In genomic region chr19:4279487-4279886, GRCm38 (mm10) we compare ENCODE assay signal across 16 mouse cellular contexts. TPM values are rescaled to one million over a fixed set of nuclear protein-coding genes. Genes with fewer than 3 reads are reported as not detected.
A peak's percentile ranks its signal among the peaks of the same experiment; 100 is the strongest.
DNase-seq lines count a peak whose midpoint lies in the region; ATAC-seq and TF ChIP-seq lines count a peak whose summit lies in the region.
"Had no signal": no experiment of that assay in that cellular context is flagged by ENCODE, and none has a peak within 500 bp of the region (broad histone marks: within the 10 kb centered on the region; RNA-seq: fewer than 3 reads in every experiment).

No protein-coding gene starts in this region.

- peak; percentile 27; the same call in 1 of the 2 replicates for TF ChIP-seq CTCF in kidney, adult 2 months (conservative IDR thresholded peaks at IDR 0.05; ENCODE audit: insufficient read depth, insufficient read length, low read depth, low read length)
- TF ChIP-seq CTCF in testis, adult 2 months (IDR thresholded peaks at IDR 0.05; ENCODE audit: control insufficient read depth, insufficient read depth, insufficient replicate concordance, low read depth, low read length): peak; percentile 26; the same call in 1 of the 2 replicates
- peak; percentile 58 for TF ChIP-seq CTCF in stomach, postnatal 0 days (IDR thresholded peaks at IDR 0.05; ENCODE audit: low read depth)

- DNase-seq in kidney, adult 2 months: no peak
- no peak for DNase-seq in kidney, adult 11 months
- DNase-seq in testis, postnatal 14 days (ENCODE audit: low spot score): no peak
- peak; percentile 59 for DNase-seq in NIH3T3 (ENCODE audit: low read depth)
- peak; percentile 50 for DNase-seq in stomach, postnatal 0 days (ENCODE audit: low spot score)
- DNase-seq in left cerebral cortex, adult 11 months (ENCODE audit: low spot score): no peak
- DNase-seq in hindbrain, embryonic 11.5 days (ENCODE audit: low spot score): no peak
- DNase-seq: cerebellum, postnatal 25 days; heart, adult 11 months; heart, postnatal 14 days; layer of hippocampus, adult 9-11 months had no signal

- no peaks in the 10 kb centered on the region for H3K27me3 ChIP-seq in kidney, adult 2 months (replicated peaks; ENCODE audit: control insufficient read depth, insufficient read depth, low read length)
- H3K27me3 ChIP-seq in testis, adult 2 months (ENCODE audit: control insufficient read depth, insufficient read depth, low read length): no peaks in the 10 kb centered on the region
- H3K27me3 ChIP-seq in stomach, postnatal 0 days (ENCODE audit: control insufficient read depth, insufficient read depth, low read length): no peaks in the 10 kb centered on the region
- no peaks in the 10 kb centered on the region for H3K27me3 ChIP-seq in hindbrain, embryonic 11.5 days (ENCODE audit: control insufficient read depth, insufficient read depth, low read length)
- H3K27me3 ChIP-seq: embryonic facial prominence, embryonic 15.5 days; limb, embryonic 15.5 days had no signal

- WGBS in kidney, adult 2 months: 100% methylated on average over 1 of the region's 1 CpGs
- 95% methylated on average over 1 of the region's 1 CpGs for WGBS in stomach, postnatal 0 days
- 95% methylated on average over 1 of the region's 1 CpGs for WGBS in hindbrain, embryonic 11.5 days

- no peaks in the 10 kb centered on the region for H3K36me3 ChIP-seq in kidney, adult 2 months (ENCODE audit: control insufficient read depth, insufficient read depth, low read length)
- no peaks in the 10 kb centered on the region for H3K36me3 ChIP-seq in testis, adult 2 months (ENCODE audit: control insufficient read depth, insufficient read depth, low read length)
- no peaks in the 10 kb centered on the region for H3K36me3 ChIP-seq in stomach, postnatal 0 days (ENCODE audit: control insufficient read depth, insufficient read depth, low read length)
- H3K36me3 ChIP-seq in hindbrain, embryonic 11.5 days (ENCODE audit: control insufficient read depth, insufficient read depth, low read length): no peaks in the 10 kb centered on the region

- H3K4me2 ChIP-seq in stomach, postnatal 0 days (replicated peaks; ENCODE audit: low read depth): no peak overlapping the region
- H3K4me2 ChIP-seq in hindbrain, embryonic 11.5 days (replicated peaks; ENCODE audit: low read depth, low read length): no peak overlapping the region
- H3K4me2 ChIP-seq: embryonic facial prominence, embryonic 15.5 days; limb, embryonic 15.5 days had no signal

- ATAC-seq in stomach, postnatal 0 days (ENCODE audit: low FRiP score, low TSS enrichment): no peak
- ATAC-seq in hindbrain, embryonic 11.5 days (ENCODE audit: low FRiP score): no peak
- ATAC-seq: forebrain, embryonic 16.5 days had no signal

- H3K4me3 ChIP-seq in kidney, adult 2 months (ENCODE audit: insufficient read depth, low read depth, low read length): no peak overlapping the region
- H3K4me3 ChIP-seq in testis, adult 2 months (ENCODE audit: control insufficient read depth, low read depth, low read length): no peak overlapping the region
- H3K4me3 ChIP-seq in stomach, postnatal 0 days (ENCODE audit: low read depth, low read length): no peak overlapping the region
- H3K4me3 ChIP-seq in hindbrain, embryonic 11.5 days (ENCODE audit: low read depth, low read length): no peak overlapping the region
- H3K4me3 ChIP-seq: embryonic facial prominence, embryonic 15.5 days; limb, embryonic 15.5 days; myocyte had no signal

- no peak overlapping the region for H3K27ac ChIP-seq in kidney, adult 2 months (ENCODE audit: insufficient read depth, low read depth, low read length)
- H3K27ac ChIP-seq in testis, adult 2 months (ENCODE audit: control insufficient read depth, insufficient read depth, low read depth, low read length): no peak overlapping the region
- no peak overlapping the region for H3K27ac ChIP-seq in stomach, postnatal 0 days (replicated peaks)
- no peak overlapping the region for H3K27ac ChIP-seq in hindbrain, embryonic 11.5 days (ENCODE audit: low read depth, low read length)
- H3K27ac ChIP-seq: embryonic facial prominence, embryonic 15.5 days; limb, embryonic 15.5 days had no signal

- H3K9ac ChIP-seq in stomach, postnatal 0 days (ENCODE audit: low read length): no peak overlapping the region
- no peak overlapping the region for H3K9ac ChIP-seq in hindbrain, embryonic 11.5 days (ENCODE audit: low read depth, low read length)
- H3K9ac ChIP-seq: embryonic facial prominence, embryonic 15.5 days; limb, embryonic 15.5 days had no signal

- no peaks in the 10 kb centered on the region for H3K9me3 ChIP-seq in stomach, postnatal 0 days (ENCODE audit: control insufficient read depth, low read length)
- H3K9me3 ChIP-seq in hindbrain, embryonic 11.5 days (ENCODE audit: control insufficient read depth, low read length): no peaks in the 10 kb centered on the region
- H3K9me3 ChIP-seq: embryonic facial prominence, embryonic 15.5 days; limb, embryonic 15.5 days had no signal

- TF ChIP-seq EP300 in stomach, postnatal 0 days (optimal IDR thresholded peaks at IDR 0.05): no peak

- no peak for TF ChIP-seq POLR2A in kidney, adult 2 months (IDR thresholded peaks at IDR 0.05; ENCODE audit: low read depth, low read length)
- no peak for TF ChIP-seq POLR2A in testis, adult 2 months (IDR thresholded peaks at IDR 0.05; ENCODE audit: control insufficient read depth, low read depth, low read length)

- H3K4me1 ChIP-seq in kidney, adult 2 months (ENCODE audit: control insufficient read depth, insufficient read depth, low read length): no peaks in the 10 kb centered on the region
- peaks cover 13% of the 10 kb centered on the region for H3K4me1 ChIP-seq in testis, adult 2 months (ENCODE audit: control insufficient read depth, insufficient read depth, low read length)
- no peaks in the 10 kb centered on the region for H3K4me1 ChIP-seq in stomach, postnatal 0 days (replicated peaks; ENCODE audit: control insufficient read depth, insufficient read depth)
- 0 out of 2 replicates have a peak, but pooled peaks cover 3% of the 10 kb centered on the region for H3K4me1 ChIP-seq in hindbrain, embryonic 11.5 days (replicated peaks; ENCODE audit: control insufficient read depth, insufficient read depth, low read length)

RNA-seq across cellular contexts. Expression of gene Ankrd13d, which starts 3.5 kb away (rescaled TPM):
- 4.2 and 5.1 TPM in 2 replicates for polyA plus RNA-seq in kidney, adult 2 months (2012; rRNA removed)
- polyA plus RNA-seq in testis, adult 2 months (2012; rRNA removed): 4.3 and 6.1 TPM in 2 replicates
- polyA plus RNA-seq in stomach, postnatal 0 days (2015; fragmentation: Nextera tagmentation; extraction: Ambion mirVana): 5.0 and 5.2 TPM in 2 replicates
- polyA plus RNA-seq in hindbrain, embryonic 11.5 days (2014; fragmentation: Nextera tagmentation; extraction: Ambion mirVana): 8.6 and 11.0 TPM in 2 replicates

RNA-seq across cellular contexts. Expression of gene Ssh3, which starts 10.5 kb away (rescaled TPM):
- 39.0 and 61.4 TPM in 2 replicates for polyA plus RNA-seq in kidney, adult 2 months (2012; rRNA removed)
- 6.3 and 7.1 TPM in 2 replicates for polyA plus RNA-seq in testis, adult 2 months (2012; rRNA removed)
- 36.9 and 41.0 TPM in 2 replicates for polyA plus RNA-seq in stomach, postnatal 0 days (2015; fragmentation: Nextera tagmentation; extraction: Ambion mirVana)
- 2.8 and 3.9 TPM in 2 replicates for polyA plus RNA-seq in hindbrain, embryonic 11.5 days (2014; fragmentation: Nextera tagmentation; extraction: Ambion mirVana)

RNA-seq across cellular contexts. Expression of gene Grk2, which starts 26.5 kb away (rescaled TPM):
- 56.7 and 60.3 TPM in 2 replicates for polyA plus RNA-seq in kidney, adult 2 months (2012; rRNA removed)
- 10.7 and 12.0 TPM in 2 replicates for polyA plus RNA-seq in testis, adult 2 months (2012; rRNA removed)
- polyA plus RNA-seq in stomach, postnatal 0 days (2015; fragmentation: Nextera tagmentation; extraction: Ambion mirVana): 19.3 and 25.5 TPM in 2 replicates
- polyA plus RNA-seq in hindbrain, embryonic 11.5 days (2014; fragmentation: Nextera tagmentation; extraction: Ambion mirVana): 12.5 and 13.9 TPM in 2 replicates

RNA-seq across cellular contexts. Expression of gene Pold4, which starts 47.8 kb away (rescaled TPM):
- 96.1 and 99.8 TPM in 2 replicates for polyA plus RNA-seq in kidney, adult 2 months (2012; rRNA removed)
- 16.3 and 19.4 TPM in 2 replicates for polyA plus RNA-seq in testis, adult 2 months (2012; rRNA removed)
- 42.8 and 45.0 TPM in 2 replicates for polyA plus RNA-seq in stomach, postnatal 0 days (2015; fragmentation: Nextera tagmentation; extraction: Ambion mirVana)
- polyA plus RNA-seq in hindbrain, embryonic 11.5 days (2014; fragmentation: Nextera tagmentation; extraction: Ambion mirVana): 11.0 and 17.9 TPM in 2 replicates

Comparison
In these comparisons a context has a peak if more than half of its experiments do, and no peak if none do; other contexts are left out.
1. DNase-seq: peak in NIH3T3 (single experiment) and stomach, postnatal 0 days (single experiment); none in kidney, adult 2 months (single experiment), kidney, adult 11 months (single experiment), testis, postnatal 14 days (single experiment), left cerebral cortex, adult 11 months (single experiment) and hindbrain, embryonic 11.5 days (single experiment).
2. Peak in every context shown above with its lines, with median percentiles within 50 percentile points of each other: CTCF ChIP-seq.